Mouse (Mus musculus): ENCODE results near the gene Pgf.

DNA sequence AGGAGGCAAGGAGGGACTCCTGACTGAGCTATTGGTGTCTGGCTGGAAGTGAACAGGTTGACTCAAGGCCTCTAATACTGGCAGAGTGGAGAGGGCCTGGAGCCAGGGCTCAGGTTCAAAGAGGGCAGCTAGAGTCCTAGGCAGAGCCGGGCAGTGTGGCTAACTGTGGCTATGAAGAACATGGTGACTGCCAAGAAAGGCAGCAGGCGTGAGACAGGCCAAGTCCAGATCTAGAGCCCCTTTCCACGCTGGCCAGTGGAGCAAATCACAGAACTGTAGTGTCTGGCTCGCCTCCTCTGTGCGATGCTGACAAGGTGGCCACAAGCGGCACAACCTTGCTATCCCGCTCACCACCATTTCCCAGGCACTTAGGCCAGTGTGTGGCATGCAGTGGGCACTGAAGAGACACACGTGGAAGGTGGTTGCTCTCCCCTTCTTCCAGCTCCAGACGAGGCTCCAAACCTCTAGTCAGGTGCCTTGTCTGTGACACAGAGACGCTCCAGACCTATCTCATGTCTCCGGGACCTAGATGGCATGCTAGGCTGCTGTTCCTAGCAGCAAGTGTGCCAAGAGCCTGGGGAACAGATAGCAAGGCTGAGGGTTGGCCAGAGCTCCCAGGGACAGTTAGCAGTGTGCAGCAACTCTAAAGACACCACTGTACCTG, 7.2 kb downstream of the Pgf start:
- TF ChIP-seq CTCF (IDR thresholded peaks at IDR 0.05; ENCODE audit: low read depth), result no peak
- no peak for TF ChIP-seq EP300 (IDR thresholded peaks at IDR 0.05; ENCODE audit: low read depth)

Measured in liver, embryonic 14.5 days (tissue).